Mouse (Mus musculus) lung, postnatal 4 days (tissue): ENCODE measurements at regions not wholly inside any gene's neighbourhood (a gene's known extent, or its start where the extent isn't known, plus 50 kb on each side); places are given as distances from the start of the nearest gene placed in this dataset.

Experiments
- DNase-seq, 2 experiments: peaks; one replicate each; pipeline ENCODE4 v3.0.0; 2021

- DNase-seq = no peak
These were observed 448.2 kb downstream of the Tdrd3 start for GRCm38 (mm10) chr14:87864388-87865215.

- DNase-seq = no peak
These were observed 449.1 kb downstream of the Tdrd3 start for GRCm38 (mm10) chr14:87865216-87866202.

DNA sequence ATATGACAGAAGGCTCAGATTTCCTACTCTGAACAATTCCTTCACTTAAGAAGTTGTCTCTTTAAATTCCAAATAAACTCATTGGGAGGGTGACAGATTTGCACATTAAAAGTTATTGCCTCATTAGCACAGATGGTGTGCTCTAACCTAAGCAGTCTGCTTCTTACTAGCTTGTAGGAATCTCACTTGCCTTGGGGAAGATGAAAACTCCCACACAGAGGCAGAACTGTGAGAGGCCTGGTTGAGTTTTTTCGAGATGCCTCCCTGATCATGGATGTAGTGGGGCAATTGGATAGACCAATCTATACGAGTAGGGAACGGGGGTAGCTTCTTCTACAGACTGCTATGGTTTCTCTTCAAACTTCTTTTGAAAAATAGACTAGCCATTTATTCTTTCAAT is 485.3 kb downstream of the Tdrd3 start:
- no peak for DNase-seq

- DNase-seq = no peak
These were observed 486.0 kb downstream of the Tdrd3 start for GRCm38 (mm10) chr14:87902416-87902815.
